Mouse (Mus musculus): ENCODE data around the gene Oser1.
A peak's percentile ranks its signal among the peaks of the same experiment; 100 is the strongest.
"Not testable (repeated sequence)": the region's sequence is repeated elsewhere in the genome, so short reads cannot be mapped to it uniquely, and the experiment has no call there.

Oser1 gene

GRCm38 (mm10) chr2:163424597-163424996 is at the start of gene Oser1:
Oser1 (minus strand) TSS chr2:163424697.
- no peak for DNase-seq (ENCODE audit: low spot score)

GRCm38 (mm10) chr2:163472466-163472851 is 48.0 kb upstream of the Oser1 start, which contains the start of gene Fitm2:
Fitm2 (minus strand) TSS chr2:163472629.
- peak; percentile 89 for DNase-seq (ENCODE audit: low spot score)

GRCm38 (mm10) chr2:163471710-163472465 is 47.4 kb upstream of the Oser1 start:
- DNase-seq (ENCODE audit: low spot score), result no peak

- DNase-seq (ENCODE audit: low spot score), result no peak
Observed at GRCm38 (mm10) chr2:163471136-163471535, 46.6 kb upstream of the Oser1 start.

GRCm38 (mm10) chr2:163469711-163470110 is 45.2 kb upstream of the Oser1 start:
- no peak for DNase-seq (ENCODE audit: low spot score)

GRCm38 (mm10) chr2:163468866-163469265 is 44.4 kb upstream of the Oser1 start:
- DNase-seq (ENCODE audit: low spot score), result no peak

GRCm38 (mm10) chr2:163467585-163467984 is 43.1 kb upstream of the Oser1 start:
- no peak for DNase-seq (ENCODE audit: low spot score)

GRCm38 (mm10) chr2:163466771-163467170 is 42.3 kb upstream of the Oser1 start:
- DNase-seq (ENCODE audit: low spot score), result no peak

- DNase-seq (ENCODE audit: low spot score), result no peak
Observed at GRCm38 (mm10) chr2:163464562-163464961, 40.1 kb upstream of the Oser1 start.

GRCm38 (mm10) chr2:163463998-163464397 is 39.5 kb upstream of the Oser1 start:
- DNase-seq (ENCODE audit: low spot score), result no peak

GRCm38 (mm10) chr2:163463251-163463769 is 38.8 kb upstream of the Oser1 start:
- DNase-seq (ENCODE audit: low spot score), result no peak

GRCm38 (mm10) chr2:163462801-163463200 is 38.3 kb upstream of the Oser1 start:
- DNase-seq (ENCODE audit: low spot score), result no peak

- DNase-seq (ENCODE audit: low spot score), result no peak
Observed at GRCm38 (mm10) chr2:163462386-163462785, 37.9 kb upstream of the Oser1 start.

- not testable (repeated sequence) for DNase-seq (ENCODE audit: low spot score)
Observed at GRCm38 (mm10) chr2:163461307-163461706, 36.8 kb upstream of the Oser1 start.

GRCm38 (mm10) chr2:163460622-163461021 is 36.1 kb upstream of the Oser1 start:
- DNase-seq (ENCODE audit: low spot score), result no peak

GRCm38 (mm10) chr2:163459380-163459779 is 34.9 kb upstream of the Oser1 start:
- DNase-seq (ENCODE audit: low spot score), result no peak

- no peak for DNase-seq (ENCODE audit: low spot score)
Observed at GRCm38 (mm10) chr2:163458539-163459265, 34.2 kb upstream of the Oser1 start.

- DNase-seq (ENCODE audit: low spot score), result no peak
Observed at GRCm38 (mm10) chr2:163453378-163453777, 28.9 kb upstream of the Oser1 start.

GRCm38 (mm10) chr2:163452738-163453137 is 28.2 kb upstream of the Oser1 start:
- DNase-seq (ENCODE audit: low spot score), result no peak

- no peak for DNase-seq (ENCODE audit: low spot score)
Observed at GRCm38 (mm10) chr2:163450668-163451295, 26.3 kb upstream of the Oser1 start.

- DNase-seq (ENCODE audit: low spot score), result no peak
Observed at GRCm38 (mm10) chr2:163449276-163449675, 24.8 kb upstream of the Oser1 start.

- DNase-seq (ENCODE audit: low spot score), result no peak
Observed at GRCm38 (mm10) chr2:163447375-163447774, 22.9 kb upstream of the Oser1 start.

GRCm38 (mm10) chr2:163444017-163444416 is 19.5 kb upstream of the Oser1 start:
- DNase-seq (ENCODE audit: low spot score), result no peak

Measured in layer of hippocampus, adult 9-10 months (tissue).